Mouse (Mus musculus) adrenal gland, adult 2 months (tissue): Measurements from ENCODE around the gene Cyb5r3. TPM values are rescaled to one million over a fixed set of nuclear protein-coding genes. Genes with fewer than 3 reads are reported as not detected.
A peak's percentile ranks its signal among the peaks of the same experiment; 100 is the strongest.
"Not testable (repeated sequence)": the region's sequence is repeated elsewhere in the genome, so short reads cannot be mapped to it uniquely, and the experiment has no call there.

ENCODE experiments used
- DNase-seq: peaks from one replicate; pipeline ENCODE4 v3.0.0; 2021
- polyA plus RNA-seq: library from polyadenylated mRNA; depleted of rRNA; stranded (reverse); fragments of >200 nt; gene quantifications from 2 replicates; pipeline ENCODE4 v1.2.3, GENCODE M21; 2012
- total RNA-seq, 2 experiments: library from RNA; stranded (reverse); gene quantifications; 2 replicates each; pipeline ENCODE4 v1.2.3; 2021

Cyb5r3 gene
- total and polyA plus RNA-seq, 3 experiments = 310 to 645 (median 426) TPM

GRCm38 (mm10) chr15:83150694-83151093 is 21.7 kb downstream of the Cyb5r3 start:
- DNase-seq = no peak

- DNase-seq = no peak
Observed at GRCm38 (mm10) chr15:83150073-83150442, 22.3 kb downstream of the Cyb5r3 start.

GRCm38 (mm10) chr15:83149196-83150072 is 23.0 kb downstream of the Cyb5r3 start, which contains the start of gene Poldip3:
Gene Poldip3, minus strand, starts transcription at chr15:83149384.
- peak; percentile 97 for DNase-seq

- no peak for DNase-seq
Observed at GRCm38 (mm10) chr15:83148801-83149195, 23.6 kb downstream of the Cyb5r3 start.

- DNase-seq = peak; percentile 43
Observed at GRCm38 (mm10) chr15:83148395-83148794, 24.0 kb downstream of the Cyb5r3 start.

GRCm38 (mm10) chr15:83145541-83145940 is 26.9 kb downstream of the Cyb5r3 start:
- DNase-seq = no peak

GRCm38 (mm10) chr15:83142861-83143260 is 29.5 kb downstream of the Cyb5r3 start:
- DNase-seq = no peak

- no peak for DNase-seq
Observed at GRCm38 (mm10) chr15:83135654-83136053, 36.7 kb downstream of the Cyb5r3 start.

GRCm38 (mm10) chr15:83134671-83135070 is 37.7 kb downstream of the Cyb5r3 start:
- peak; percentile 52 for DNase-seq

GRCm38 (mm10) chr15:83129530-83130231 is 42.7 kb downstream of the Cyb5r3 start:
- DNase-seq = no peak

- not testable (repeated sequence) for DNase-seq
Observed at GRCm38 (mm10) chr15:83127037-83127436, 45.4 kb downstream of the Cyb5r3 start.

- no peak for DNase-seq
Observed at GRCm38 (mm10) chr15:83126582-83126981, 45.8 kb downstream of the Cyb5r3 start.

GRCm38 (mm10) chr15:83124625-83125024 is 47.8 kb downstream of the Cyb5r3 start:
- no peak for DNase-seq

- DNase-seq = peak; percentile 98
Observed at GRCm38 (mm10) chr15:83122566-83123145, 49.7 kb downstream of the Cyb5r3 start, which contains the start of gene Rrp7a. Gene Rrp7a, minus strand, starts transcription at chr15:83122801.

- DNase-seq = peak; percentile 57
Observed at GRCm38 (mm10) chr15:83121709-83122565, 50.5 kb downstream of the Cyb5r3 start.

GRCm38 (mm10) chr15:83118360-83118759 is 54.0 kb downstream of the Cyb5r3 start:
- DNase-seq = peak; percentile 52

- DNase-seq = no peak
Observed at GRCm38 (mm10) chr15:83115071-83115470, 57.3 kb downstream of the Cyb5r3 start.

- no peak for DNase-seq
Observed at GRCm38 (mm10) chr15:83114106-83114505, 58.3 kb downstream of the Cyb5r3 start.

GRCm38 (mm10) chr15:83112898-83113297 is 59.5 kb downstream of the Cyb5r3 start:
- peak; percentile 85 for DNase-seq

- DNase-seq = no peak
Observed at GRCm38 (mm10) chr15:83111874-83112273, 60.5 kb downstream of the Cyb5r3 start.

- peak; percentile 55 for DNase-seq
Observed at GRCm38 (mm10) chr15:83111290-83111689, 61.1 kb downstream of the Cyb5r3 start.

- DNase-seq = no peak
Observed at GRCm38 (mm10) chr15:83107814-83108213, 64.6 kb downstream of the Cyb5r3 start.
